Mouse (Mus musculus) B cell, adult 62 days (primary cell): Measurements from ENCODE around the gene Myo19. TPM values are rescaled to one million over a fixed set of nuclear protein-coding genes. Genes with fewer than 3 reads are reported as not detected.

Source experiments
- total RNA-seq: library from RNA; stranded (reverse); gene quantifications from 4 replicates; pipeline ENCODE4 v1.2.4, GENCODE M21; 2023

Gene Myo19
- 9.1 to 14.8 TPM (median 12.9 TPM) in 4 replicates for total RNA-seq

DNA sequence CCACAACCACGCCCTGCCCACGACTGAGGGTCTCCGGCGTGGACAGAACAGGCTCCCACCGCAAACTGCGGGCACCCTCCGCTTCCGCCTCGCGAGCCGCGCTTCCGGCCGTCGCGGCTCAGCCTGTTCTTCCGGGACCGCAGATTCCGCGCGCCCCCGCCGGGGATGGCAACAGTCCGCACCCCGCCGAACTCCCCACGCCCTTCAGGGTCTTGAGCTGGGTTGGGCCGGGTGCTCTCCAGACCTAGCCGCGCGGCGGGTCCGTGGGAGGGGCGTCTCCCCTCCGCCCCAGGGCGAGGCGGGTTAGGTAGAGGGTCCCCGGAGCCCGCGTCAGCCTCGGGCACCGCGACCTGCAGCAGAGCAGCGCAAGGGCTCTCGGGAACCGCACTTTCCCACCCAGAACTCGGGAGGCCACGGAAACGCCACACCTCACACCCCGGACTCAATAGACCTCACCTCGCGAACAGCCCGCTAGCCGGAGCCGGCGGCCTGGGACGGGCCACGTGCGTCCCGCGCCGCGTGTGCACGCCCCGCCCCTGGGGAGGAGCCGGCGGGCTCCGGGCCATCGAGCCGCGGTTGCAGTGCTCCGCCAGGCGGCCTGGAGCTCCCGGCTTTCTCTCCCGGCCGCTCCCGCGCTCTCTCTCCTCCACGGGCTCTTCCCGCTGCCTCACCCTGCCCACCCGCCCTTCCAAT, at the start of gene Myo19, which contains the start of gene Pigw:
Myo19 (plus strand) TSS at position 377 of the 693 bp plus-strand sequence.
Pigw (minus strand) TSS at position 514 of the 693 bp plus-strand sequence.

DNA sequence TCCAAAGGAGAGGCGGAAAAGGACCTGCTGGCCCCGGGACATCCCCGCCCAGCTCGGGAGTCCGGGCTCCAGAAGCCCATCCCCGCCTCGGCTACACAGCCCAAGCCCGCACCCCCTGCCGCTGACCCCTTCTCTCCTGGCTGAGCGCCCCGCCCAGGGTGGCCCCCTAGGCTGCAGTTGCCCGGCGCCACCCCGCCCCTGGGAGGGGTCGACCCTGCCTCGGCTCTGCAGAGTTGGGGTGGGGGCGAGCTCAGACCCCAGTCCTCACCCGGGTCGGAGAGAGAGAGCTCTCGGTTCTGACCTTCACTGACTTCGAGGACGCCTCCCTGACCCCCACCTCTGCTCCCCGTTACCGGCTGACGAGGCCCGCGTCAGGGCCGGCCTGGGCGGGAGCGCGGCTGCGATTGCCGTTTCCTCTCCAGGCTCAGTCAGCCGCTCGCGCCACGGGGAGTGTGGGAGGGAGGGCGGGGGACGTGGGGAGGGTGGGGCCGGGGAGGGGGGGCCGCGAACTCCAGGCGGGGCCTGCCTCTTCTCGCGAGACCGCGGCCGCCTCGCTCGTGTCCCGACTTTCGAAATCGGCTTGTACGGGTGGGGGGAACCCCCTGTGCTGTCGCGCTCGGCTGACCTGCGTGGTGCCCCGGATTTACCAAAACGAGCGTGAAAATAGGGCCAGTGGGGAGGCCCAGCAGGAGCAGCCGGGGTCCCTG, 9.5 kb upstream of the Myo19 start, which contains the start of gene Ggnbp2:
Ggnbp2 (minus strand) TSS at position 481 of the 707 bp plus-strand sequence.

DNA sequence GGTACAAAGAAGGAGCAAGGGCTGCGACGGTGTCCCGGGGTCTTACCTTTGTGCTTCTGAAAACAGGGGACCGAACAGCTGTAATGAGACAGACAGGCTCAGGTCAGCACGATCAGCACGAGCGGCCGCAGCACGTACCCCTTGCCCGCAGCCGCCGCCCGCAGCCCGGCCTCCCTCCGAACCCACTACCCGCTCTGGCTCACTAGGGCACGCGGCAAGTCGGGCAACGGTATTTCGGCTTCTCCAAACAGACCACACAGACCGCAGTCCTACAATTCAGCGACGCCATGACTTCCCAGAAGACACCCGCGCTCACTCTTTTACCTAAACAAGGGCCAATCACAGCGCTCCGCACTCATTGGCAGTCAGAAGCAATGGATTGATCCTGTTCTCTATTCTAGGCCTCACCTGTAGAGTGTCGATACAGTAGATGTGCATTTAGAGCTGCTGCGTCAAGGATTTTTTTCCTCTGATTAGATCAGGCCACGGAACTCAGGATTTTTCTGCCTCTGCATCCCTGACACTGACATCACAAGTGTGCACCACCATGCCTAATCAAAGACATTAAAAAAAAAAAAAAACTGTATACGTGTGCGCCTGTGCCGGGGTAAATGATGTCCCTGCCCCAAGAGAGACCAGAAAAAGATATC, 36.2 kb downstream of the Myo19 start, which contains the start of gene Znhit3:
Znhit3 (minus strand) TSS at position 314 of the 650 bp plus-strand sequence.

DNA sequence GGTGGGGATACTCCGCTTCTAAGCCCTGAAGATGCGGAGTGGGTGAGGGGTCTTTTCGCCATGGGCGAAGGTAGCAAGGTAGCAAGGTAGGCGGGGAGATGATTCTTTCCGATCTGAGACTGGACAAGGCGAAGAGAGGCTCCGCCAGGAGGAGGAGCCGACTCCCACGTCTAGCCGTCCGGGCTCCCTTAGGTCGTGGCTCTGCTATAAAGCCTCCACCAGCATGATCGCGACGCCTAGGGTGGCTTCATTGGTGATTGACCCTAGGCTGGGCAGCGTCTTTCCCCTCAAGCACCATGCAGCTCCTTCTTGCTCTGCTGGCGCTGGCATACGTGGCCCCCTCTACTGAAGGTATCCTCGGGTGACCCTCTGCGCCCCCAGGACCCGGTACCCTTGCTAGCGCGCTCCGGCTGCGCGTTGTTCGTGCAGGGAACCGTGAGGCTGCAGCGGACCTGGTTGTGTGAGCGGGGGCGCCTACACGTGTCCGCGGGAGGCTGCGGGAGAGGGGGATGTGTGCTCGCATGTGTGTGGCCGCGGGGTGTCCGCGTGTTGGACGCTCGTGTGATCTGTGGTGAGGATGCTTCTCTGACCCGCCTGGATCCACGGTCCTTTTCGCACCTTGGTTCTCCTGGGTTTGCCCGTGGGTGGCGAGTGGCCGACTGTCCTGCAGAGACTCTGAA, 77.8 kb downstream of the Myo19 start, which contains the start of gene Car4:
Car4 (plus strand) TSS at position 196 of the 680 bp plus-strand sequence.

Other genes starting within 250 kb of the Myo19 start
- gene Mrm1, start 60.6 kb upstream of the Myo19 start, total RNA-seq: 18.5 to 28.4 TPM (median 22.9 TPM) in 4 replicates
- 12.6 to 19.2 TPM (median 18.2 TPM) in 4 replicates for gene Dhrs11, start 51.2 kb upstream of the Myo19 start, total RNA-seq
- gene Ggnbp2, start 9.3 kb upstream of the Myo19 start, total RNA-seq: 151 to 168 TPM (median 158 TPM) in 4 replicates
- gene Pigw, start 137 bp downstream of the Myo19 start, total RNA-seq: 4.8 to 8.1 TPM (median 6.4 TPM) in 4 replicates
- 36.3 to 39.4 TPM (median 38.3 TPM) in 4 replicates for gene Znhit3, start 36.2 kb downstream of the Myo19 start, total RNA-seq
- gene Car4, start 77.6 kb downstream of the Myo19 start, total RNA-seq: not detected in 4 replicates